Mouse (Mus musculus): ENCODE measurements at regions not wholly inside any gene's neighbourhood (a gene's known extent, or its start where the extent isn't known, plus 50 kb on each side); places are given as distances from the start of the nearest gene placed in this dataset.
"Not testable (repeated sequence)": the region's sequence is repeated elsewhere in the genome, so short reads cannot be mapped to it uniquely, and the experiment has no call there.

GRCm38 (mm10) chr7:60391011-60391863 lies 251.2 kb upstream of the Snrpn start:
- TF ChIP-seq TAL1, GATA1 (IDR thresholded peaks at IDR 0.05; ENCODE audit: low read length): not testable (repeated sequence)

Measured in erythroblast, embryonic 14.5 days (primary cell).